Mouse (Mus musculus) bone marrow, adult 2 months (tissue): ENCODE data around the gene Rsph14.

Experiments
- CTCF ChIP-seq: fragments of 200-500 bp; IDR thresholded peaks from 2 replicates; pipeline ENCODE4 v1.5.1; 2011; ENCODE audit warnings: low read length, control low read depth; ENCODE audit not compliant: control insufficient read depth, insufficient read depth
- POLR2A ChIP-seq: fragments of 200-500 bp; IDR thresholded peaks from 2 replicates; pipeline ENCODE4 v1.6.1; 2011; ENCODE audit warnings: low read depth, mild to moderate bottlenecking, control low read depth, low read length, borderline replicate concordance; ENCODE audit not compliant: control insufficient read depth

GRCm38 (mm10) chr10:74931631-74932030 is 100.8 kb downstream of the Rsph14 start:
- TF ChIP-seq POLR2A (no peak), CTCF (no peak)
